Mouse (Mus musculus) embryonic facial prominence, embryonic 13.5 days (tissue): ENCODE results near the gene Il6ra. TPM values are rescaled to one million over a fixed set of nuclear protein-coding genes. Genes with fewer than 3 reads are reported as not detected.

Experiments used
- ATAC-seq: fragments of 200-750 bp; cut with Nextera tagmentation; 2 replicates; pipeline ENCODE4 v1.8.0; 2017; ENCODE audit warnings: low read depth; ENCODE audit not compliant: insufficient number of reproducible peaks, insufficient read depth, low FRiP score, low TSS enrichment
- H3K27ac ChIP-seq: fragments of 300-500 bp; sonication (generic); 2 replicates; pipeline ENCODE4 v1.5.1; 2015; ENCODE audit warnings: moderate library complexity, mild to moderate bottlenecking, inconsistent platforms
- H3K27me3 ChIP-seq: fragments of 300-500 bp; sonication (generic); 2 replicates; pipeline ENCODE4 v1.6.1; 2015; ENCODE audit warnings: mild to moderate bottlenecking, inconsistent platforms
- H3K36me3 ChIP-seq: fragments of 300-500 bp; sonication (generic); 2 replicates; pipeline ENCODE4 v1.6.1; 2015; ENCODE audit warnings: mild to moderate bottlenecking, inconsistent platforms
- H3K4me1 ChIP-seq: fragments of 300-500 bp; sonication (generic); 2 replicates; pipeline ENCODE4 v1.6.1; 2015; ENCODE audit warnings: inconsistent platforms
- H3K4me2 ChIP-seq: fragments of 300-500 bp; sonication (generic); 2 replicates; pipeline ENCODE4 v1.6.1; 2015; ENCODE audit warnings: moderate library complexity, mild to moderate bottlenecking, inconsistent platforms
- H3K4me3 ChIP-seq: fragments of 300-500 bp; sonication (generic); 2 replicates; pipeline ENCODE4 v1.5.1; 2015; ENCODE audit warnings: mild to moderate bottlenecking, inconsistent platforms
- H3K9ac ChIP-seq: fragments of 300-500 bp; sonication (generic); 2 replicates; pipeline ENCODE4 v1.6.1; 2015; ENCODE audit warnings: mild to moderate bottlenecking, inconsistent platforms
- H3K9me3 ChIP-seq: fragments of 300-500 bp; sonication (generic); 2 replicates; pipeline ENCODE4 v1.6.1; 2016; ENCODE audit warnings: inconsistent platforms
- WGBS: fragments of 180-500 bp; shearing (Covaris S2); methylation state at CpG from one replicate; pipeline ENCODE4 v1.1.7; 2015; ENCODE audit warnings: mixed read lengths; 5-methylcytosine and 5-hydroxymethylcytosine counted together
- polyA plus RNA-seq: library from polyadenylated mRNA; unstranded; fragments of >200 nt; fragmentation: Nextera tagmentation; extraction: Ambion mirVana; gene quantifications from 2 replicates; pipeline ENCODE4 v1.2.1, GENCODE M21; 2015

The Il6ra gene
- polyA plus RNA-seq, 1 experiment from 2014 or later = 1.6 TPM

DNA sequence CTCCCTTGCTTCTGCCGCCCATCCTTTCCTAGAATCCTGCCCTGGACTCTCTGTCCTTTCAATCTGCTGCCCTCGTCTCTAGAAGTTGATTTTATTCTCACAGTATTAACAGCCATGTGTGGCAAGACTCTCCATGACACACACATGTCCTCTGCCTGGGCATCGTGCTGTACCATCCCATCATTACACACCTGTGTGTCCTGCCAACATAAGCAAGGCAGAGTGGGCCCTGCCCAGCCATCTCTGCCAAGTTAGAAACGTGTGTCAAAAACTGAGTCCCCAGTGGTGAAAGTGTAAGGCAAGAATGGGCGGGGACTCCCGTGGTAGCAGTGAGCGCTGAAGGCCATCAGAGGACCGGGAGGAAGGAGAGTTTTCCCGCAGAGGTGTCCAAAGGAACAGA lies 67.2 kb downstream of the Il6ra start:
- H3K9me3 ChIP-seq = no peaks in the 10 kb centered on the region
- H3K27me3 ChIP-seq = no peaks in the 10 kb centered on the region
- no peaks in the 10 kb centered on the region for H3K4me1 ChIP-seq
- H3K4me3 ChIP-seq = no peak overlapping the region
- WGBS = 75% methylated on average over 9 of the region's 9 CpGs
- no peak for ATAC-seq
- H3K4me2 ChIP-seq = no peak overlapping the region
- H3K36me3 ChIP-seq = no peaks in the 10 kb centered on the region
- no peak overlapping the region for H3K27ac ChIP-seq
- no peak overlapping the region for H3K9ac ChIP-seq

DNA sequence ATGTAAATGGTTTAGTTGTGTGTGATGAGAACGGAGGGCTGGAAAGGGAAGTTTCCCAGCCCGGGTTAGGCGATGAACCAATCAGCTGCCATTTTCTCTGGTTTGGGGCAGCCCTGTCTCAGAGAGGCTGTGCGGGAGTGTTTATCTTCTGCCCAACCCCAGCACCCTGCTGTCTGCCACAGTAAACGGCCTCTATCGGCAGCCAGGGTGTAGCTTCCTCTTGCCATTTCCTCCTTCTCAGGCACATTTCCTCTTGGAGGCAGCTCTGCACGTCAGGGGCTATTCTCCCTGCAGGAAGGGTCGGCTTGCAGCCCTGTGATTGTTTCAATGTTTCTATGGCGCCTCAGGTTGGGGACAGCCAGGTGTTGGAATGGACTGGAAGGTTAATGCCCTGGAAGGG lies 69.8 kb downstream of the Il6ra start:
- no peaks in the 10 kb centered on the region for H3K4me1 ChIP-seq
- H3K27me3 ChIP-seq = no peaks in the 10 kb centered on the region
- H3K36me3 ChIP-seq = no peaks in the 10 kb centered on the region
- 55% methylated on average over 9 of the region's 9 CpGs for WGBS
- H3K9me3 ChIP-seq = no peaks in the 10 kb centered on the region
- no peak overlapping the region for H3K4me3 ChIP-seq
- no peak overlapping the region for H3K4me2 ChIP-seq
- no peak for ATAC-seq
- H3K27ac ChIP-seq = 0 out of 2 replicates have a peak overlapping the region, but pooled peaks have one; percentile 3
- no peak overlapping the region for H3K9ac ChIP-seq

DNA sequence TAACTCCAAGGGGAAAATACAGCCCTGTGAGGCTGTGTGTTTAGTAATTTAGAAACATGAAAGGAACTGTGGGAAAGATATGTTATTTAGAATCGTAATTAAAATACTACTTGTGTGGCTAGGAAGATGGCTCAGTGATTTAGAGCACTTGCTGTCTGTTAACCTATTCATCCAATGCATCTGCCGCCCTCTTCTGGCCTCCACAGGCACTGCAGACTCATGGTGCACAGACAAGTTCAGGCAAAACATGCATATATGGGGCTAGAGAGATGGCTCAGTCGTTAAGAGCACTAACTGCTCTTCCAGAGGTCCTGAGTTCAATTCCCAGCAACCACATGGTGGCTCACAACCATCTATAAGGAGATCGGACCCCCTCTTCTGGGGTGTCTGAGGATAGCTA lies 70.7 kb downstream of the Il6ra start:
- 69% methylated on average over 4 of the region's 4 CpGs for WGBS
- Histone ChIP-seq H3K36me3 (no peaks in the 10 kb centered on the region), H3K4me2 (no peak overlapping the region), H3K27ac (no peak overlapping the region), H3K9me3 (no peaks in the 10 kb centered on the region), H3K9ac (no peak overlapping the region), H3K4me3 (no peak overlapping the region), H3K27me3 (no peaks in the 10 kb centered on the region), H3K4me1 (no peaks in the 10 kb centered on the region)
- no peak for ATAC-seq

DNA sequence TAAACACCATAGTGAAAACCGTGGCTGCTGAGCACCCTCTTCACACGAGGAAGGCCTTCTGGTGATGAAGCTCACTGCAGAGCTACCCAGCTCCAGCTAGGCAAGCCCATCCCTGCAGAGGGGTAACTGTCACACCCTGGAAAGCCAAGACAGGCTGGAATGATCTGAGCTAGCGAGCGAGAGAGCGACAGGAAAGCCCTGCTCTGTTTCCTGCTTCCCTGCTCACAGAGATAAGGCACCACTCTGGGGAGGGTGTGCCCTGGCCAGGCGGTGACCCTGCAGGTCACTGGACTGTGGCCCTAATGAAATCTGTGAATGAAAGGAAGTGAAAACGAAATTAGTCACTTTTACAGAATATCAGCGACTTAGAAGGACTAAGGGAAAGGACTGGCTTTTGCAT lies 77.6 kb downstream of the Il6ra start:
- WGBS = 39% methylated on average over 8 of the region's 8 CpGs
- no peak for ATAC-seq
- no peak overlapping the region for H3K9ac ChIP-seq
- H3K27me3 ChIP-seq = peaks cover 53% of the 10 kb centered on the region
- H3K4me2 ChIP-seq = no peak overlapping the region
- no peaks in the 10 kb centered on the region for H3K9me3 ChIP-seq
- peaks cover 12% of the 10 kb centered on the region for H3K4me1 ChIP-seq
- no peak overlapping the region for H3K4me3 ChIP-seq
- no peaks in the 10 kb centered on the region for H3K36me3 ChIP-seq
- no peak overlapping the region for H3K27ac ChIP-seq

DNA sequence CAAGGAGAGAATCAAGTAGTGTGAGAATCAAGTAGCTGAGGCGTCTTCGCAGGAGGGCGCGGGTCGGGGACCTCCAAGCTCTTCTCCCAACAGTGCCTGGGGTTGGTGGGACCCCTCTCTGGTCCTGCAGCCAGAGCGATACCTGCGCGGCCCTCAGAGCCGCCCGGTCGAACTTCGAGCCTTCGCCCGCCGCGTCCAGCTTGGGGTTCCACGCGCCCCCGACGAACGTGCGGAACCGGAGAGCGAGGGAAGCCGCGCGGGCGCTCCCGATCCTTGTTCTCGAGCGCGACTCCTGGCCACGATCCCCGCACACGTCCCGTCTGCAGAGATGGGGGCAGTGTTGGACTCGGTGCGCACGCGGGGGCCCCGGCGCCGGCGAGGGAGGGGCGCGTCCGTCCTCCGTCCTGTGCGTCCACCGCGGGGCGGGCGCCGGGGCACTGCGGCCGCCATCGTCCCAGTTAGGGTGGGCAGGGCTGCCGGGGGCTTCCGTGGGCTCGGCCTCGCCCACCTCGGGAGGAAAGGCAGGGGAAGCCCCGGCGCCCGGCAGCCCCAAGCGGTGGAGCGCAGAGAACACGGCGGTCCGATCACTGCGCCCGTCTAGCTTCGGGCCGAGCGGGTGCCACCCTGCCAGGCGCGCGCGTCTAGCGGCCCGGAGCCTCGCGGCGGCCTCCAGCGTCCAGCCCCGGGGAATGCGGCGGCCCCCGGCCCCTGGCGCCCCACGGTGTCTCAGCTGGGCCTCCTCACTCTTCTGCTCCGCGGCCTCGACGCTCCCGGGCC lies 82.0 kb downstream of the Il6ra start, which contains the start of gene She:
Gene She (plus strand): TSS at position 556 of the 777 bp plus-strand sequence.
- Histone ChIP-seq H3K27me3 (peaks cover 76% of the 10 kb centered on the region), H3K27ac (peak within 1 kb of the TSS; percentile 48; the same call in 1 of the 2 replicates)
- 0 out of 2 replicates have a peak, but pooled peaks have one; percentile 10 for ATAC-seq

DNA sequence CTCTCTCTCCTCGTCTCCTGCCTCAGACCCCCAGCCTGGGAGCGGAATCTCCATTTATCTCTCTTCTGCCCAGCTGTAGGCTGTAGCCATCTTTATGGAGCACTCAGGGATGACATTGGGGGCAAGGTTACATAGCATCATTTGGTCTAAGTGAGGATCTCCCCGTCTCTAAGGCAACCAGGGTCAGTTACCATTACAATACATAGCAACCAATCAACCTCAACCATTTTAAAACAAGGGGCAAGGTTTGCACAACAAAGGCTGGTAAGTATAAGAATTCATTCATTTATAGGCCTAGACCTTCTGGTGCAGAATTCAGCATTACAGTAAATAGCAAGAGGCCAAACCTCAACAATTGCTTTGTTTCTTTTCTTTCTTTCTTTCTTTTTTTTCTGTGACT lies 86.7 kb downstream of the Il6ra start:
- Histone ChIP-seq H3K27ac (no peak overlapping the region), H3K4me3 (no peak overlapping the region), H3K9me3 (no peaks in the 10 kb centered on the region), H3K4me1 (peaks cover 6% of the 10 kb centered on the region), H3K36me3 (no peaks in the 10 kb centered on the region), H3K4me2 (no peak overlapping the region), H3K27me3 (peaks cover 40% of the 10 kb centered on the region), H3K9ac (no peak overlapping the region)
- ATAC-seq = no peak
- WGBS = 70% methylated on average over 3 of the region's 3 CpGs

More for the DNA sequence above, 82.0 kb downstream of the Il6ra start, which contains the start of gene She:
- Histone ChIP-seq H3K4me2 (peak within 1 kb of the TSS; percentile 72), H3K4me1 (peaks cover 12% of the 10 kb centered on the region), H3K4me3 (peak within 1 kb of the TSS; percentile 52), H3K36me3 (no peaks in the 10 kb centered on the region), H3K9ac (peak within 1 kb of the TSS; percentile 70), H3K9me3 (no peaks in the 10 kb centered on the region)
- WGBS = 3% methylated on average over 95 of the region's 96 CpGs

DNA sequence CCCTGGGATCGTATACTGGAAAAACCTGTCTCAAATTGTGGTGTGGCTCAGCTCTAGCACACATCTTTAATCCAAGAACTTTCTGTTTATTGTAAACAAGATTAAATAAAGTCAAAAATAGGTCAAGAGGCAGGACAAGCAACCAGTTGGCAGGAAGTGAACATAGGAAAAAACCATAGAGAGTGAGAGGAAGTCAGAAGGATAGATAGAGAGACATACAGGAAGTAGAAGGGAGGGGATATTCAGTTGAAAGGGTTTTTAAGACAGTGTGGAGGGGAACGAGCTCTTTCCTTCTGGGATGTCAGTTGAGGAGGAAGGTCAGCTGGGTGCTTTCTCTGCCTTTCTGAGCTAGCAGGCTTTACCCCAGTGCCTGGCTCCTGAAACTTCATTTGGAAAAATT lies 89.4 kb downstream of the Il6ra start:
- Histone ChIP-seq H3K4me3 (no peak overlapping the region), H3K27ac (no peak overlapping the region), H3K4me1 (no peaks in the 10 kb centered on the region), H3K27me3 (peaks cover 13% of the 10 kb centered on the region), H3K36me3 (no peaks in the 10 kb centered on the region), H3K9me3 (no peaks in the 10 kb centered on the region), H3K4me2 (no peak overlapping the region), H3K9ac (no peak overlapping the region)
- 45% methylated on average over 2 of the region's 2 CpGs for WGBS
- ATAC-seq = no peak

DNA sequence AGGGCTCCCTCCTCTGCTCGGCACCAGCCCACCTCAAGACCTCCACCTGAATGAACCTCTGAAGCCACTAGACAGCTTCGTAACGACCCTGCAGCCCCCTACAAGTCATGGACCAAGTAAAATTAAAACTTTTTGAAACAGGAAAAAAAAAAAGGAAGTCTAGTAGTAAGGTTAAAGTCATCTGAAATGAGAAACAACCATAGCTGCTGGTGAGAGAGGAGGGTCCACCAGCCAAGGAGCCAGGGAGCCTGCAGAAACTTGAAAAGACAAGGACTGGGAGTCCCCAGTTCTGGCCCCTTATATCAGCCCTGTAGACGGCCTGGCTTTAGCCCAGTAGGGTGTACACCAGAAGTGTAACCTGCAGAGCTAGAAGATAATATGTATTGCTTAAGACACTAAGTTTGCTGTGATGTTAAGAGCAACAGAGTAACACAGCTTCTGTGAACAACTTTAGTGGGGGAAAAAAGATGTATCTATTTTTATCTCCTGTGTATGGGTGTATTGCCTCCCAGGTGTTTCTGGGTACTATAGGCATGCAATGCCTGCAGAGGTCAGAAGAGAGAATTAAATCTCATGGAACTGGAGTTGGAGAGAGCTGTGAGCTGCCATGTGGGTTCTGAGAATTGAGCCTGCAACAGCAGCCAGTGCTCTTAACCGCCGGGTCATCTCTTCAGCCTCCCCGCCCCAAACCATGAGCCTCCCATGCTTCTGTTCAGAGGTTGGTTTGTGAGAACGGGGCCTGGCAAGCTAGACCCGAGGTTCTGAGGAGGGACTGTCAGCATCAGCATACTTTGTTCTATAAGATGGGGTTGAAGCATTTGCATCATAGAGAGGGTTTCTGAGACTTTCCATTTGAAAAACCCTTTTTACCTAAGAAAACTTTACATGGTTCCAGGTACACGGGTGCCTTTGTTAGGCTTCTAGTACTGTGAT lies 91.2 kb downstream of the Il6ra start:
- Histone ChIP-seq H3K27ac (no peak overlapping the region), H3K4me3 (no peak overlapping the region), H3K27me3 (peaks cover 6% of the 10 kb centered on the region; the same call in 1 of the 2 replicates), H3K36me3 (no peaks in the 10 kb centered on the region), H3K4me2 (no peak overlapping the region), H3K9ac (no peak overlapping the region), H3K9me3 (no peaks in the 10 kb centered on the region), H3K4me1 (no peaks in the 10 kb centered on the region)
- no peak for ATAC-seq
- 75% methylated on average over 10 of the region's 10 CpGs for WGBS

DNA sequence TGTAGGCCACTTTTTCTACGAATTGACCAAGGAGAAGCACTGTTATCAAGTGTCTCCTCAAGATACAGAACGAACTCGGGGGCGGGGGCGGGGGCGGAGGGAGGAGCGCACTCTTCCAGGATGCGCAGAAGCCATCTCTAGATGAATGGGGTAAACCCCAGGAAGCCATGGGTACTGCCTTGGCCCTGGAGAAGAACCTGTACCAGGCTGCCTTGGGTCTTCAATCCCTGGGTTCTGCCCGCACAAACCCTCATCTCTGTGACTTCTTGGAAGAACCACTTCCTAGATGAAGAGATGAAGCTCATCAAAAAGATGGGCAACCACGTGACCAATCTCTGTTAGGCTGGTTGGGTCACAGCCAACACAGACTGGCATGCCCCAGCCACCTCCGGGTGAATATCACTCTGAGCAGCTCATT lies 91.9 kb downstream of the Il6ra start:
- H3K27me3 ChIP-seq = peaks cover 6% of the 10 kb centered on the region
- no peak overlapping the region for H3K27ac ChIP-seq
- no peak overlapping the region for H3K4me2 ChIP-seq
- 89% methylated on average over 11 of the region's 11 CpGs for WGBS
- H3K4me1 ChIP-seq = no peaks in the 10 kb centered on the region
- no peaks in the 10 kb centered on the region for H3K9me3 ChIP-seq
- no peak for ATAC-seq
- no peaks in the 10 kb centered on the region for H3K36me3 ChIP-seq
- H3K9ac ChIP-seq = no peak overlapping the region
- no peak overlapping the region for H3K4me3 ChIP-seq

DNA sequence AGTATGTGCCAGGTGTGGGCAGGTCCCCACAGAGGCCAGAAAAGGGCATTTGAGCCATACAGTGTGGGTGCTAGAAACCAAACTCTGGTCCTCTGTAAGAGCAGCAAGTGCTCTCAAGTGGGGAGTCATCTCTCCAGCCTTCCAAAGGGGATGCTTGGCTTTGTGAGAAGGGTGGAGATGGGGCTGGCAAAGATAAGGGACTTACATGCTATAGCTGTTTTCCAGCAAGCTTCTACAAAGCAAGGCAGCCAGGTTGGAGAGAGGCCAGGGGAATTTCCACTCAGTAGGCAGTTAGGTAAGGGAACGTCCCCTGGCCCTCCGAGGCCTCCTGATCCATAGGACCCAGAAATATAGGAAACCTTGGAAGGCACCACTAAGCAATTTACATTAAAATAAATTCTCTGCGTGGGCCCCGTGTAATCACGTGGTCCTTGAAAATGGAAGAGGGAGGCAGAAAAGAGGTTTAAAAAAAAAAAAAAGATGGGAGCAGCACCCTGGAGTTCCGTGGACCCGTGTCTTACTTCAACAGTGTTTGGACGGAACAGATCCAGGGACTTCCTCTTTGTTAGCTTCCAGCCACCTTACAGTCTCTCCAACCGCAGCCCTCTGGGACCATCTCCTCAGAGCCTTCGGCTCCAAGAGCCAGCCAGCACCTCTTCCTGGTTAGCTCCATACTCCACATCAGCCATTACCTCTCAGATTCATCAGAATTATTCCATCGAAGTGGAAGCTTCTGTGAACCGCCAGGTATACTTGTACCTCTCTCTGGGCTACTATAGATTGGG lies 92.5 kb downstream of the Il6ra start:
- no peak for ATAC-seq
- Histone ChIP-seq H3K27me3 (peaks cover 6% of the 10 kb centered on the region), H3K4me1 (no peaks in the 10 kb centered on the region), H3K9me3 (no peaks in the 10 kb centered on the region), H3K27ac (no peak overlapping the region), H3K9ac (no peak overlapping the region), H3K4me3 (no peak overlapping the region), H3K4me2 (no peak overlapping the region), H3K36me3 (no peaks in the 10 kb centered on the region)
- 86% methylated on average over 12 of the region's 12 CpGs for WGBS

DNA sequence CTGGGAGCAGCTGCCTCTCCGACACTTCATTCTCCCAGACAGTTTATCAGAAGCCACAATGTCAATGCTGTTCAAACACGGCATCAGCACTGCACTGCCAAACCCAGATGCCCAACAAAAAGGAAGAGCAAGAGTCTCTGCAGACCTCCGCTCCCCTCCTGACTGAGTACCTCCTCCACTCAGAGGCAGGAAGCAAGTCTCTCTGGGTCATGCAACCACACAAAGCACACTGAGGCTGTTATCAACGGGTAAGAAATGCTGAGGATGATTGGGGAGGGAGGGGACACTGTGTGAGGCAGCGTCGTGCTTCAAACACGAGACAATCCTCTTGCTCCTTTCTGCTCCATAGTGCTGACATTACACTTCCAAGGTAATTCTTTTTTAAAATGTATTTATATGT lies 93.1 kb downstream of the Il6ra start:
- WGBS = 68% methylated on average over 7 of the region's 7 CpGs

More for the DNA sequence above, 93.1 kb downstream of the Il6ra start:
- no peaks in the 10 kb centered on the region for H3K9me3 ChIP-seq
- ATAC-seq = no peak
- H3K27ac ChIP-seq = no peak overlapping the region
- no peaks in the 10 kb centered on the region for H3K36me3 ChIP-seq
- no peaks in the 10 kb centered on the region for H3K4me1 ChIP-seq
- H3K4me2 ChIP-seq = no peak overlapping the region
- no peak overlapping the region for H3K9ac ChIP-seq
- H3K4me3 ChIP-seq = no peak overlapping the region
- H3K27me3 ChIP-seq = peaks cover 6% of the 10 kb centered on the region
